Mouse (Mus musculus) layer of hippocampus, adult 9-11 months (tissue): ENCODE data around the gene Stx3.

Experiments used
- DNase-seq: peaks from one replicate; pipeline ENCODE4 v3.0.0; 2022

Gene Stx3

GRCm38 (mm10) chr19:11819143-11819700 lies at the start of gene Stx3:
Stx3 (minus strand) TSS chr19:11819403.
- DNase-seq = no peak

- DNase-seq = no peak
Measured at GRCm38 (mm10) chr19:11867837-11868236, 48.6 kb upstream of the Stx3 start.

DNA sequence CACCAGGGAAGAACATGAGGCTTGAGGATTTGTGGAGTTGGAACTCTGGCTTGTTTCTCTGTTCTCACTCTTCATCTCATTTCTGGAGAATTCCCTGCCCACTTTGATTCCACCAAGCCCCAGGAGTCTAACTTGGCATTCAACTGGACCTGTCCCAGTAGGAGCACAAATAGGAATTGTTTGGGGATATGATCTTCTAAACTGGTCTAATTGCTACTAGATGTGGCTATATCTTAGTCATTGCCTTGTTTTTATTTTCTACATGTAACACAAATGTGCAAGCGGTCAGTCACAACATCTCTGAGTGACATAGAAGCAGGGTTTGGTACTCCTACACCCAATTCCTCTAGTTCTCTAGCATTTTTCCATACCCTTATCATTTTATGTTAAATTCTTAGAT lies 41.8 kb upstream of the Stx3 start, which contains the start of gene Olfr1418:
TSS of gene Olfr1418 (minus strand) at position 101 of the 400 bp plus-strand sequence.
- DNase-seq = no peak

- DNase-seq = no peak
Measured at GRCm38 (mm10) chr19:11856506-11856905, 37.3 kb upstream of the Stx3 start.

DNA sequence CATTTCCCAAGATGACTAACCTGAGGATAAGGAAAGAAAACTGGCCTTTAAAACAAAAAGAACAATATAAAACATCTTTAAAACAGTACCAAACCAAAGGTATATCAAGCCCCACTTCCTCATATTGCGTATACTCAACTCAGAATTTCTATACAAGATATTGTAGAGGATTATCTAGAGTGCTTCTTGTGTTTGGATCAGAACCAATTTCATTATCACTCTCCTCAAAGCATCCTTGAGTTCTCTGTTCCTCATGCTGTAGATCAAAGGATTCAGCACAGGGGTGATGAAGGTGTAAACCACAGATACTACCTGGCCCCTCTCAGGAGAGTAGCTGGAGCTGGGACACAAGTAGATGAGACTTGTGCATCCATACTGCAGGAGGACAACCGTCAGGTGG lies 35.6 kb upstream of the Stx3 start:
- no peak for DNase-seq

DNA sequence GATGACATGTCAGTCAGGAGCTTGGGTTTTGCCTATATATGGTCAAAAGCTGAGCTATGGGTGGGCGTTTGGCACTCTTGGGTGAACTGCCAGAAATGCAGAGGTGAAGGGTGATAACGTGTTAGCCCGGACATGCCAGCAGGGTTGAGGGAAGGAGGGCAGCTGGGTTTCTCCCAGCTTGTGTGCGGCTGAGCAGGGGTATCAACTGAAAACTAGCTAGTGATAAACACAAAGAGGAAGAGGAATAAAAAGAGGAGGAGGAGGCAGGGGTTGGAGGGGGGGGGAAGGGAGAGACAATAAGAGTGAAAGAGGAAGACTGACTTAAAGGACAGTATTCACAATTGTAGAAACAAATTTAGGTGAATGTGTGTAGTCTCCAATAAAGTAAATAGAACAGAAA lies 33.4 kb upstream of the Stx3 start:
- no peak for DNase-seq

DNA sequence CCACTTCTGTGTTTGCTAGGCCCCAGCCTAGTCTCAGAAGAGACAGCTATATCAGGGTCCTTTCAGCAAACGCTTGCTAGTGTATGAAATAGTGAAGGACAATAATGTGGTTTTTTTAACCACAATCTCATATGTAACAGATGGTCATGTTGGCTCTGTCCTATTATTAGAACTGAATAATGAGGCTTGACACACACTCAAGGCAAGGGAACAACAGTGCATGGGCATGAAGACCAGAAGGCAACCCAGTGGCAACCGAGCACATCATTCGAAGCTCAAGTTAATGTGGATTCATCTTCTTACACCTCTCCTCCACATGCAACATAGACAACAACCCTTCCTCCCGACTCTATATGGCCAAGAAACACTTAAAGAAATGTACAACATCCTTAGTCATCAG lies 27.1 kb upstream of the Stx3 start:
- DNase-seq = peak; percentile 3

- no peak for DNase-seq
Measured at GRCm38 (mm10) chr19:11839119-11839518, 19.9 kb upstream of the Stx3 start, which contains the start of gene Olfr1417. Olfr1417 (minus strand) TSS chr19:11839219.

DNA sequence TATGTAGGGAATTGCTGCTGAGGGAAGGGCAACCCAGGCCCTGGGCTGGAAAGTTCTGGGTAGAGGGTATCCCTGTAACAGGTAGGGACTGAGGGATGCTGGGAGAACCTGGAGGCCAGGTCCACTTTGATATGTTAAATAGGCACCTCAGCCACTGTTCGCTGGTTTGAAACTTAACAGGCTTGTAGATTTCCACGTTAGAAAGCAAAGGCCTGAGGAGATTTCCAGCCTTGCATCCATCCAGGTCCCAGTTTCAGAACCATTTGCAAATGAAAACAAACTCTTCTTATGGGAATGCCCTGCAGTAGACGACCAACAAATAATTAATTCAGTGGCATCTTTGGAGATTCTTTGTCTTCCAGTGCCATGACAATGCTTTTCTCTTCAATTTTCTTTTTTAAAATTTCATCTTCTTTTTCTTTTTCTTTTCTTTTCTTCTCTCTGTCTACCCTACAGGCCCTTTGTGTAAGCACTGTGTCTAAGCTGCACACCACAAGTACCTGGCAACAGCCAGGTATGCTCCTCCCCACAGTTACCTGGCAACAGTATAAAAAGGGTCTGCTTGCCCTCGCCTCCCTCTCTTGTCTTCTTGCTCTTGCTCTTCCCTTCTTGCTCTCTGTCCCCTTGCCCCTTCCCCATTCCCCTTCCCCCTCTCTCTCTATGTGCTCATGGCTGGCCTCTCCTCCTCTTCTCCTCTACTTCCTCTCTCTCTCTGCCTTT lies 4.3 kb upstream of the Stx3 start:
- no peak for DNase-seq

DNA sequence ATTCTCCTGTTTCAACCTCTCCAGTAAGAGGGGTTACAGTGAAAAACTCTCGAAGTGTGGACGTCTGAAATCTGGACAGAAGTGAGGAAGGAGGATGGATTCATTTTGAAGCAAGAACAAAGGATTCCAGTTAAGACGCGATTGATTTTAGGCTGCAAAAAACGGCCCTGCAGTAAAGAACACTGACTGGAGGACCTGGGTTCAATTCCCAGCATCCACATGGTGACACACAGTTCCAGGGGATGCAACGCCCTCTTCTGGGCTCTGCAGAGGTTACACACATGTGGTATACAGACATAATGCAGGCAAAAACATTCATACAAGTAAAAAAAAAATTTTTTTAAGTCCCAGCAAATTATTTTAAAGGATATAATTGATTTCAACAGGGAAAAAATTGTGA lies 1.0 kb upstream of the Stx3 start:
- DNase-seq = no peak

DNA sequence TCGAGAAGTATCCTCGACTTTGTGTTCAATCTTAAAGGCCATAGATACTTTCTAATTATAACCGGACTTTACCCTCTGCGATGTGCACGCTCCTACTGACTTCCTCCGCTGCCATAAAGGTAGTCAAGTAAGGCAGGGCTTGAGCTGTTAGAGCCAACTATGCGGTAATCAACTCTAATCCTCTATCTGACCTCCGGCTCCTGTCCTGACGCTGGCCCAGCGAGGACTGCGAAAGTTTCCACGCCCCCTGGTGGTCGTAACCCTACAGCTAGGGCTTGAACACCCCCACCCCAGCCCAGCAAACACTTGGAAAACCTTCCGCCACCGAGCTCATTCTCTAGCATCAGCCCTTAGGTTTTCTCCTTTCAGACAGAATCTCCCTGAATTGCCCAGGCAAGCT lies 597 bp upstream of the Stx3 start:
- peak; percentile 51 for DNase-seq

DNA sequence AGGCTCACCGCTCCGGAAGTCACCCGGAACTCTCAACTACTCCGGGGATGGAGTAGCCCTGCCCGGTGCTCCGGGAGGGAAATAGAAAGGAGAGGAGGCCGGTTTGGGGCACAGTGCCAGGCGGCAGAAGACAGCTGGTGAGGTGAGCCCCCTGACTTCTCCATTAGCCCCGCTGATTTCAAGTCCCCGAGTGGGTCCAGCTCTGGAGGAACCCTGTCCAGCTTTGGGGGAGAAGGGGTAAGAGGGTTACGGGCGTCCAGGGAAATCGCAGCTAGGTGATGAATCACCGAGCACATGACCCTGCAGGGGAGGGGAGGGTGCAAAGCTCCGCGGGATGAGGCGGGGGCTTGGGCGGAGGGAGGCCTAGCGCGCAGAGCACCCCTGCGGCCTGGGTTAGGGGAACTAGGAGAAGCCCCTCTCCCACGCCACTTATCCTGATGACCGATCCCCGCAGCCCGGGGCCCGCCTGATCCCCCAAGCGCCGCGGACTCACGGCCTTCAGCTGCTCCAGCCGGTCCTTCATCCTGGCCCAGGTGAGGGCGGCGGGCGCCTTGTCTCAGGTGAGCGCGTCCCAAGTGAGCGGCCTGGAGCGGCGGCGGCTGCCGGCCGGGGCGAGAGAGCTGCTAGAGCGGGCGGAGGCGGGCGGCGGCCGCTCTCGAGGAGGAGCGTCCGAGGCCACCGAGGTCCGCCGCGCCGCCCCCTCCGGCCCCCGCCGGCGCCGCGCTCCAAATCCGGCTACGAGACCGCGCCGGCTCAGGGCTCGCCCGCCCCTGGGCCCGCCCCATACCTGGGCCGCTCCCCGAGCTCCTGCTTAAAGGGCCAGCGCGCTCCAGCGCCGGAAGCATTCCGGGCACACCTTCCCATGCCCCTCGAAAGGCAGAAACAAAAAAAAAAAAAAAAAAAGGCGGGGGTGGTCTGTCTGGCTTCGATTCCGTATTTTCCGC lies 732 bp downstream of the Stx3 start:
- peak; percentile 23 for DNase-seq

GRCm38 (mm10) chr19:11817586-11817985 lies 1.6 kb downstream of the Stx3 start:
- no peak for DNase-seq

- DNase-seq = no peak
Measured at GRCm38 (mm10) chr19:11816706-11817105, 2.5 kb downstream of the Stx3 start.

- DNase-seq = peak; percentile 39
Measured at GRCm38 (mm10) chr19:11814742-11815333, 4.4 kb downstream of the Stx3 start.

GRCm38 (mm10) chr19:11813649-11814048 lies 5.6 kb downstream of the Stx3 start:
- DNase-seq = no peak

DNA sequence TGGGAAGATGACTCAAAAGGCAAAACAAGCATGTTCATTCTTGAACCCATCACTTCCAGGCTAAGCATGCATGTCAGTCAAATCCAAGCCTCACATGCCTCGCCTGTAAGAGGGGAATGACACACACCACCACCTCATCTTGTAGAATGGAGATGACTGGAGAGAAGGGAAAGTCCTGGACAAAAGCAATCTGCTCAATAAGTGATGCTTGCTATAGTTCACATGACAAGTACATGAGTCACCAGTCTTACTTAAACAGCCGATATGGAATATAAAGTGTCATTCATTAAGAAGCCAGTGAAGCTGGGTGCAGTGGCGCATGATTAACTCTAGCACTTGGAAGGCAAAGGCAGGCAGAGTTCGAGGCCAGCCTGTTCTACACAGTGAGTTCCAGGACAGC lies 6.1 kb downstream of the Stx3 start:
- no peak for DNase-seq

DNA sequence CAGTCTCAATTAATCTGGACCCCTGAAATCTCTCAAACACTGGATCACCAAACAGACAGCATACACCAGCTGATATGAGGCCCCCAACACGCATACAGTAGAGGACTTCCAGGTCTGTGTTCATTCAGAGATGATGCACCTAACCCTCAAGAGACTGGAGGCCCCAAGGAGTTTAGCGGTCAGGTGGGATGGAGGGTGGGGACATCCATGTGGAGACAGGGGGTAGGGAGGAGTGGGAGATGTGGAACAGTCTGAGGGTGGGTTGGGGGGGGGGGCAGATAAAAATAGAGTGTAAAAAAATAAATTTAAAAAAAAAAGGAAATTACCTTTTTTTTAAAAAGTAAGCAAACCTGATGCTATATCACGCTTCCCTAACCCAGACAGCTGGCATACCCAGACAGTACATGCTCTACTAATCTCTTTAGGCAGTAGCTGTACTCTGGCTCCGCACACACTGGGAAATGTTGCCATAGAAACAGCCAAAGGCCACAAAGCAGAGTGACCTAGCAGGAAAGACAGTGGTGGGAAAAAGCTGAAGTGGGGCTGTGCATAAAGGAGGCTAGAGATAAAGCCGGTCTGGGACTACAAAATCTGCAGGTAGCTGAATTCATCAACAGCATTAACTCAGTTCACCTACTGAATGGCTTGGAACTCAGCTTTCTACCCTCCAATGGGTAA lies 7.4 kb downstream of the Stx3 start:
- DNase-seq = no peak

GRCm38 (mm10) chr19:11810856-11811255 lies 8.3 kb downstream of the Stx3 start:
- DNase-seq = no peak

GRCm38 (mm10) chr19:11810003-11810758 lies 9.0 kb downstream of the Stx3 start:
- no peak for DNase-seq

GRCm38 (mm10) chr19:11808452-11808851 lies 10.8 kb downstream of the Stx3 start:
- no peak for DNase-seq

DNA sequence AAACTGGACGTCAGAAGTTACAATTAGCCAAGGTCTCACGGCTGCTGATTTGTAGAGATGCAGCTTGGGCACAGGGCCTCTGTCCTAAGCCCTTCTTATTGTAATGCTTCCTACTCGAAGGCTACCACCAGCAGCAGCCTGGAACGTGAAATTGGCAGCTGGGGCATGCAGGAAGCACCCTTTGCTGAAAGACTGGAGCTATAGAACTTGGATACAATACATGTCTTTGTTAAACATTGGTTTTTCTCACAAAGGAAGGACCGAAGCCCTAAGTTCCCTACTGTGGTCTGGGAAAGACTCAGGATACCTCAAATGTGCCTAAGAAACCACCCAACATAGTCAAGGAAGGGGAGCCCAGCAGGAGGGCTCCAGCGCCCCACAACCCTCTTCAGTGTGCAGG lies 11.4 kb downstream of the Stx3 start:
- DNase-seq = no peak
